Mouse (Mus musculus) cerebellum, adult 11 months (tissue): Measurements from ENCODE around the gene Dok1.
A peak's percentile ranks its signal among the peaks of the same experiment; 100 is the strongest.

Experiments used
- DNase-seq: peaks from one replicate; pipeline ENCODE4 v3.0.0; 2022

Gene Dok1

DNA sequence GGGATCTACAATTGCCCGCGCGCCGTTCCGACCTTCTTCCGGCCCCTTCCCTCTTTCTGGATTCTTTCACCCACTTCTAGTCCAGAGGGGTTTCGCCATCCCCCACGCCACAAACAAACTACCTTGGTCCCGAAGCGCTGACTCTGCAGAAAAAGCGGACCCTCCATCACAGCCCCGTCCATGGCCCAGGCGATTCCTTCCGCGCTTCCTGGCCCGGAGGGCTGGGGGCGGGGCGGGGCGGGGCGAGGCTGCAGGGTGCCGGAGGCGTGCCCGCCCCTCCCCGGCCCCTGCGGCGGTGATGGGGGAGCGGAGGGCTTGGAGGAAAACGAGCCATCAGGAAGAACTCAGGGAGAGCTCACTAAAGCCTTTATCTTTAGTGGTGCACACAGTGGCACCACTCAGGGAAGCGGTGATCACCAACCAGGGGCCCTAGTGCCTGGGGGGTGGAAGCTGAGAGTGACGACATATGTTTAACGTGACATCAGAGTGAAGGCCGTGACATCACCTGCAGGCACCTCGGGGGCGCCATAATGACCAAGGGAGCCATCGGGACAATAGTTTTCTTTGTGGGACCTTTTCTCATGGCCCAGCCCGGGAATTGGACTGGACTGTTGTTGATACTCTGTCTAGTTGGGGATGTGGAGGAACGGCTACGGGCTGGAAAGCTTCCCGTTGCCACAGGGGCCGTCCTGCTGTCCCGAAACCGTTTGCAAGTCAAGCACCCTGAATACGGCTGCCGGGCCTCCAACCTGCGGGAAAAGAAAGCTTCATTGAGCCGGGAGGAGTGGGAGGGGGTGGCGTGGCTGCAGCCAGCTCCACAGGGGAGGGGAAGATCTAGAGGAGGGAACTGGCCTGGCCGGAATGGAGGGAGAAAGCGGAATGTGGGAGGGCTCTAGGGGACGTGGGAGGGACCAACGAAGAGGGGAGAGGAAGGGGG is at the start of gene Dok1, which contains the start of gene Loxl3:
Gene Dok1, minus strand, starts transcription at position 223 of the 937 bp plus-strand sequence.
Gene Loxl3, plus strand, starts transcription at position 925 of the 937 bp plus-strand sequence.
- no peak for DNase-seq

DNA sequence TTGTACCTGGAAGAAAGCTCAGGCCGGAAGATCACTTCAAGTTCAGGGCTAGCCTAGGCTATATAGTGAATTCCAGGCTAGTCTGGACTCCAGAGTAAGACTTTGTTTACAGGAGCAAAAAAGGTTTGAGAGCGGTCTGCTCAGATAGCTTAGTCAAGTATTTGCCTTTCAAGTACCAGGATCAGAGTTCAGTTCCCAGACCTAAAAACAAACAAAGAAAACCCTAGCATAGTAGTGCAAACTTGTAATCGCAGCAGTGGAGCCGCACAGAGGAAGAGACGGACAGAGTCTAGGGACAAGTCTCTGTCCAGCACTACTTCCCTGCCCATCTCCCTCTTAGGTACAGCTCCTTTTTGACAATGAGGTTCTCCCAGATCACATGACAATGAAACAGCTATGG is 46.9 kb upstream of the Dok1 start:
- no peak for DNase-seq

DNA sequence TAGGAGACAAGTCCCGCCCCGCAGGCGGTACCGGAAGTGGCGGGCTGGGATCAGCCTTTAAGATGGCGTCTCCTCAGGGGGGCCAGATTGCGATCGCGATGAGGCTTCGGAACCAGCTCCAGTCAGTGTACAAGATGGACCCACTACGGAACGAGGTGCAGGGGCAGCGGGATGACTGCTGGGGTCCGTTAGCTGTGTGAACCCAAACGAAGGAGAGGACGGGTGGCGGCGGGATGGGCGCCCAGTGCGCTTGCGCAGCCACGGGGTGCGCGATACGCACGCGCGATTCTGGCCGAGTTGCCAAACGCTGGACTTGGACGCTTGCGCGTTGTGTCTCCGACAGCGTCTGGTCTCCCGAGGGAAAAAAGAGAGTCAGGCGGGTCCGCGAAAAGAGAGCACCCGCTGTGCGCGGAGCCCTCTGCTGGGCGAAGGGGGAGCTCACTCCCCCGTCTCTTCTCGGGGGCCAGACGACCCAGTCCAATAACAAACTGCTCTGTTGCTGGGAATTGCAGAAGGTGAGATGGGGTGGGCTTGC is 45.1 kb upstream of the Dok1 start:
- DNase-seq: peak; percentile 99

DNA sequence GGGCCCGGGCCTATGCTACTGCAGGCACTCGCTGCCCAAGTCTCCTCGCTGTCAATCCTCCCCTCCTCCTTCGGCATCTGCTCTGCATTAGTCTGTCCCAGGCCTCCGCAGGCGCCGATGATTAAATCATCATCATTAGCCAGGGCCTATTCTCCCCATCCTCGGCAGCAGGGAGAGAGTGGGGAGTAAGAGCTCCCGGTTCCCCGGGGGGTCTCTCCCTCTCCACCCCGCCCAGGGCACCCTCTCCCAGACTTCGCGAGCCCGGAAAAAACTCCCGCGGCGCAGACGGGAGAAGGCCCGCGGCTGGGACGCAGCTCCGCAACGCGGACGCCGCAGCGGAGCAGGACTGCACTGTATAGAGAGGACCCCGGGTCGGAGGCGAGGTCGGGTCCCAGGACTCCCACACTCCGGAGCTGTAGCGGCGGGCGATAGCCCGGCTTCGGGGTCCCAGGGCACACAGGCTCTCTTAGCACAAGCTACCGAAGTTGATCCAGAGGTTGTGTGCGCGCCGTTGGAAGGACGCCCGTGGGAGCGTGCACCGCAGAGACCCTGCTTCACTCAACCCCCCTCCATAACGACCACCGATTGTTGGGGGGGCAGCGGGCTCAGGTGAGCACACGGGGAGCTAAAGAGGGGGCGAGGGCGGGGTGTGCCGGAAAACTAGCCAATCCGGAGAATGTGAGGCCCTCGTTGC is 44.5 kb upstream of the Dok1 start, which contains the start of gene Pcgf1:
Gene Pcgf1, plus strand, starts transcription at position 240 of the 694 bp plus-strand sequence.
- no peak for DNase-seq

DNA sequence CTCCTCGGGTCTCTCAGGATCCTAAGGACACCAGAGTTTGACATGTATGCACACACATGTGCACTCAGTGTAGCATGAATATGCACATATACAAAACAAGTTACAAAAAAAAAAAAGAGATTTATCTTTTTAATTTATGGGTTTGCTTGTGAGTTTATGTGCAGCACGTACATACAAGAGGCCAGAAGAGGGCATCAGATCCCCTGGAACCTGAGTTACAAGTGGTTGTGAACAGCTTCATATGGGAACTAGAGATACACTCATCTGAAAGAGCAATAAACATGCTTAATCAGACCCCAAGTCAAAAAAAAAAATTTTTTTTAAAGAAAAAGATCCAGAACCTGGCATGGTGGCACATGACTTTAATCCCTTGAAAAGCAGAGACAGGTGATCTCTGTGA is 41.7 kb upstream of the Dok1 start:
- DNase-seq: no peak

DNA sequence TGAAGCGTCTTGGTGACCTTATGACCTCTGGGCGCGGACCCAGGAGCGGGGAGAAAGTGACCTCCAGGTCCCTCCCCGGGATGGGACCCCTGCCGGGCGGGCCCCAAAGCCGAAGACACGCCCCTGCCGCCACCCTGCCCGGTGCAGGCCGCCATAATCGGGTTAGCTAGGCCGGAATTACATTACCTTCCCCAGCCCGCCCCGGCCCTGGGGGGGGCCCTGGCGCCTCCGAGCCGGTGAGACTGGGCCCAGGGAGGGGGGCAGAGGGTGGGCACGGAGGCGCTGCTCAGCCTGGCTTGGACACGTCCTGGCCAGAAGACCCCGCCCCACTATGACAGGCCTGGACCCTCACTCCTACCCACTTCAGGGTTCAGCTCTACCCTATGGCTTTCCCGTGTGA is 37.9 kb upstream of the Dok1 start:
- no peak for DNase-seq

DNA sequence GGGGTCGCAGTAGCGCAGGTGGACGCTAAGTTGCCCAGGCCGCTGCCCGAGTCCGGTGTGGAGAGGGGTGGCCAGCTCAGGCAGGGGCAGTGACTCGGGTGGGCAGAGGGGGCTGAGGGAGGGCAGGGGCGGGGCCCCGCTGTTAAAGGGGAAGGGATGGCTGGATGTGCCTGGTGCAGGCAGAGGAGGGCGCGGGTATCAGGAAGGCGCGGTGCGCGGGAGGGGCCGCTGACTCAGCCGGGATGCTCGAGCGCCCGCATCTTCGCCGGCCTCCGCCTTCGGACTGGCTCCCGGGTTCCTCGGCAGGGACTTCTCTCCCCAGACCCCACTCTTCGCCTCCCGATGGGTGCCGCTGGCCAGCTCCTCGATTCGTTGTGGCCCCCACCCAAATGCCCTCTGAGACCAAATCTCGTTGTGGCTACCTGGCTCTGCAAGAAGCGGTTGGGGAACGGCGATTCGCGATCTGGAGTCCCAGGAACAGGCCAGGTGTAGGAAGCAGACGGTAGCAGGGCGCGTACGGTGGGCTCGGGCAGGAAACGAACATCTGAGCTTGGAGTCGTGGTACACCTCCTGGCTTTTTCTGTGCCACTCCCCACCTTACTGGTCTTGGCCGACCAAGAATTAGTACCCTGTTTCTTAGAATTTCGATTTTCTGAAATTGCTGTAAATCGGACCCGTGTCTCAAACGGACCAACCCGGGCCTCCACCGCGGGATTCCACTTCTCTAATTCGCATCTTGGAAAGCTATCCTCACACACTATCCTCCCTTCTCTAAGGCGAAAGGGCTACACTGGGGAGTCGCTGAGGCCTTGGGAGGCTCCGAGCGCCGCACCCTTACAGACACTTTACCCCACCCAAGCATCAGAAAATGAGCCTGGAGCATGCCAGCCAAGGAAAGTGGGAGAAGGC is 37.3 kb upstream of the Dok1 start:
- DNase-seq: peak; percentile 40

DNA sequence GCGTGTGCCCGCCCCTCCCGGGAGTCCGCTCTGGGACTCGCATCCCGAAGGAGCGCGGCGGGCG is 36.8 kb upstream of the Dok1 start, which contains the start of gene Tlx2:
Gene Tlx2, minus strand, starts transcription at position 47 of the 64 bp plus-strand sequence.
- DNase-seq: no peak

DNA sequence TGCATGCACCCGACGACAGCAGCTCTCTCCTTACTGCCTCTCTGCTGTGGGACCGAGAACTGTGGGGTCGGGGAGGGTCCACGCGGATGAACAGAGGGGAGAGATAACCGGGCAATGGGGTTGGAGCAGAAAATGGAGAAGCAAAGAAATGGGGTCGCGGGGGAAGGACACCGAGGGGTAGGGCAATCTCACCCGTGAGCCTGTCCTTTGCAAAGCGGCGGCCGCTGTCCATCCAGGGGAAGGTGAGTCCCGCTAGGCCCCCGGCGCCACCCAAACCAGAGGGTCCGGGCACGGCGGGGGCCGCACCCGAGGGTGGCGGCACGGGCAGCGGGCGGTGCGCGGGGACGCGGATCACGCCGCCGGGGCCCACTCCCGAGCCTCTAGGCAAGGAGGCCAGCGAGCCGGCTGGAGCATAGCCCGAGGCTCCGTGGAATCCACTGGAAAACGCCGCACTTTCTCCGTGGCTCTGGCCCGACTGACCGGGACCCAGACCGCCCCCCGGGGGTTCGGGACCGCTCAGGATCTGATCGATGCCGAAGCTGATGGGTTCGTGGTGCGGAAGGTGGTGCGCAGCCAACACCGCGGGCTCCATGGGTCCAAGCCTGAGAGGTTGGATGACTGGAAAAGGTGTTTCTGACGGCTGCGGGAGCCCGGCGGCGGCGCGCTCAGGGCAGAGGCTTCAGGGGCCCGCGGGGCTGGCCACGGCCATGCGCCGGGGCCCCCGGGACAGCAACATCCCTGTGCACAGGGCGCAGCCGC is 36.4 kb upstream of the Dok1 start:
- no peak for DNase-seq

DNA sequence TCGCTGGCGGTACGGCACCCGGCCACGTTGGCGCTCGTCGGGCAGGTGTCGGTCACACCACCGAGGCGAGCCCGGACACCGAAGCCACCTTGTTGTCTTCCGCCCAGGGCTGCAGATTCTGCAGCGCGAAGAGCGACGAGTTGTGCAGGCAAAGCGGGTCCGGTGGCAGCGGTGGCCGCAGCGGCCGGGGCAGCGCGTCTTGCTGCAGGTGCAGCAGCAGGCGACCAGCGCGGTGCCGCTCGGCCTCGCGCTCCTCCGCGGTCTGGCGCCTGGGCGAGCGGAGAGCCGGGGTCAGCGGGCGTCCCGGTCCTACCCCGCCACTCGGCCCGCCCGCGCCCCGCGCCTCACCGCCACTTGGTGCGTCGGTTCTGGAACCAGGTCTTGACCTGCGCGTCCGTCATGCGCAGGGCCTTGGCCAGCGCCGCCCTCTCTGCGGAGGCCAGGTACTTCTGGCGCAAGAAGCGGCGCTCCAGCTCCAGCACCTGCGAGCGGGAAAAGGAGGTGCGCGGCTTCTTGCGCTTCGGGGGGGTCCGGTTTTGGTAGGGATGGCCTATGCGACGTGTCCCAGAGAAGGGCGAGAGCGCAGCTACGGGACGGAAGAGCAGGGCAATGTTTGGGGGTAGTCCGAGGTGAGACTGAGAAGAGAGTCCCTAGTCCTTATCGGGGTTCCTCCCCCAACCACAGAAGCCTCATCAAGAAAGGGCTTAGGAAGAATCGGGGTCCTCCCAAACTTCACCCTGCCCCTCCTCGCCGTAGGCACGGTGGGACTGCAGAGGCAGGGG is 35.6 kb upstream of the Dok1 start:
- no peak for DNase-seq

DNA sequence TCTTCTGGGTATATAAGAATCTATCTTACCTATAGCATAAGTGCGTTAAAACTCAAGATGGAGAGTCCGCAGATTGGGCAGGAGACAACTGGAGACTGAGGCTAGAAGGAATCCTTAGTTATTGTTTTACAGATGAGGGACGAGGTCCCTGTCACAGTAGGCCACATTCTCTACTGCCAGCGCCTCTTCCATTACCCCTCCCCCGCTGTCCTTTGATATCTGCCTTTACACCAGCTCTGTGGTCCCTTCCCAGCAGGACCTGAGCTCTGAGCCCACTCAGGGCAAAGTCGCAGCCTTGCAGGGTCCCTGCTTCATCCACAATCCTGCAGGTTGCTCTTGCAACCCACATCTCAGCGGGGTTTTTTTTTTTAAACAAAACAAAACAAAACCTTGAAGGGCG is 35.0 kb upstream of the Dok1 start:
- DNase-seq: no peak

DNA sequence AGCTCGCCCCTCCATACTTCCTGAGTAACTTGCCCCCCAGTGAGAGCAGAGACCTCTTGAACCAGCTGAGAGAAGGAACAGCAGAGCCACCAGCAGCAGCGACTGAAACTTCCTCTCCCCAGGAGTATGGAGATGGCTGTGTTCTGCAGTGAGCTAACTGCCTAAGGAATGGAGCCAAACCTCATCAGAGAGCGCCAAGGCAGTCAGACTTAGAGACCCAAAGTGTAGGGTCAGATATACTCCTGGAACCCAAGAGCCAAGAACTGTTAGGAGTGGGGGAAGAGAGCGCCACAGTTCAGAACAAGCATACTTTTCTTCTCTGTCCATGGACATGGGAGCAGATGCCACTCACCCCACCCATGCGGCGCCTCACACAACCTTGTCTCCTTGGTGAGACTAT is 33.2 kb upstream of the Dok1 start:
- DNase-seq: no peak

DNA sequence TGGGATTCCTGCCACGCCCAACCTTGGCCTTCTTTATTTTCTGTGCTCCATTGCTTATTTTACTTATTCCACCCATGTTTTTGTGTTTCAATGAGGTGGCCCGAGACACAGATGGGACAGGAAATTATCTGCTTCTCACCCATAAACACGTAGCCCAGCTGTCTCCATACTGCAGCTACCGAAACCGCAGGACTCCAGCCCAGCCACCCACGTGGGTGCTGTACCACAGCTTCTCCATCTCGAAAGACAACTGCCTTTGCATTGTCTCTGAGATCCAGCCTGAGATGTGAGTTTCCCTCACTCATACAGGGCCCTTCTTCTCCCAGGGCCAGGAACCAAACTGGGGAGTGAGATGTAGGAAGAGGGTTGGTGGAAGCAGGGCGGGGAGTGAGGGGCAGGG is 32.7 kb upstream of the Dok1 start:
- DNase-seq: no peak

DNA sequence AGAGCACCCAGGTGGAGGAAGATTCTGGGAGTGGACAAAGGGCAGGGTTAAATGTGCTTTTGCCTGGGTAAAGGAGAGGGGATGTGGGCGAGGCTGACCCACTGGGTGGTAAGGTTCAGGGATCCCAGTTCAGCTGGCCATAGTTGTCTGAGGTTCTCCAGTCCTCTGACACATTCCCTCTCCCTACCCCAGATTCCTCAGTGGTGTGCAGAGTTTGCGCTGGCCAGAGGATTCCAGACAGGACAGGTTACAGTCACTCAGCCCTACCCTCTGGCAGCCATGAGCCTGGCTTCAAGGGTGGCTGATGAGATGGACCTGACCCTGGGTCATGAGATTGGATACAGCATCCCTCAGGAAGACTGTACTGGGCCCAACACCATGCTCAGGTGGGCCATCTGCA is 25.5 kb upstream of the Dok1 start:
- no peak for DNase-seq

DNA sequence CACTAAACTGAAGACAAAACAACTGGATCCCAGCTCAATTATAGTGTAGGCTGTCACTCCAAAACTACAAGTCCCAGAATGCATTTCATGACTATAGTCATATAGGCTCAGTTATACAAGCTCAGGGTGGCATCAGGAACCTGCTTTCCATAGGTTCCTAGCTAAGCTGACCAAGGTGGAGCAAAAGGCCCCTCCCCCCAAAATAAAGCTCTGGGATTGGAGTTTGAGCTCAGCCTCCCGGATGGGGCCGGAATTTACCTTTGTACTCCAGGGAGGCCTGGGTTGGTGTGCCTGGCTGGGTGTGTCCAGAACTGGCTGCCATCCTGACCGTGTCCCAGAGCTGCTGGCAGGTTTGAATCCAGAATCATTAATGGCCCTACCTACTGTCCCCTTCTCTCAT is 24.5 kb upstream of the Dok1 start, which contains the start of gene Dqx1:
Gene Dqx1, plus strand, starts transcription at position 55 of the 400 bp plus-strand sequence.
- no peak for DNase-seq

DNA sequence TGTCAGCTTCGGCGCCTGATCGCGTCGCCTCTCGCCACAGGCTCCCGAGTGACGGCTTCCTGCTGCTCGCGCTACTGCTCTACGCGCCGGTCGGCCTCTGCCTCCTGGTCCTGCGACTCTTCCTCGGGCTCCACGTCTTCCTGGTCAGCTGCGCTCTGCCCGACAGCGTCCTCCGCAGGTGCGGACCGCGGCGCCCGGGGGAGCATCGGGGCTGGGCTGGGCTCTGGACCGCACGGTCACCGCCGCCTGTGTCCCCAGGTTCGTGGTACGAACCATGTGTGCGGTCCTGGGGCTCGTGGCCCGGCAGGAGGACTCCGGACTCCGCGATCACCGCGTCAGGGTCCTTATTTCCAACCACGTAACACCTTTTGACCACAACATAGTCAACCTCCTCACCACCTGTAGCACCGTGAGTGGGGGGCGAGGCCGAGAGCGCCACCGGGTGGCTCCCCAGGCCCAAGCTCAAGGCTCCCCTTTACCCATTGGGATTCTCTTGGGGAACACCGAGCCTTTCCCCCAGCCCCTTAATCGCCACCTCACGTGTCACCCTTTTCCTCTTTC is 21.7 kb upstream of the Dok1 start, which contains the start of gene Htra2:
Gene Htra2, minus strand, starts transcription at position 403 of the 561 bp plus-strand sequence.
- no peak for DNase-seq

DNA sequence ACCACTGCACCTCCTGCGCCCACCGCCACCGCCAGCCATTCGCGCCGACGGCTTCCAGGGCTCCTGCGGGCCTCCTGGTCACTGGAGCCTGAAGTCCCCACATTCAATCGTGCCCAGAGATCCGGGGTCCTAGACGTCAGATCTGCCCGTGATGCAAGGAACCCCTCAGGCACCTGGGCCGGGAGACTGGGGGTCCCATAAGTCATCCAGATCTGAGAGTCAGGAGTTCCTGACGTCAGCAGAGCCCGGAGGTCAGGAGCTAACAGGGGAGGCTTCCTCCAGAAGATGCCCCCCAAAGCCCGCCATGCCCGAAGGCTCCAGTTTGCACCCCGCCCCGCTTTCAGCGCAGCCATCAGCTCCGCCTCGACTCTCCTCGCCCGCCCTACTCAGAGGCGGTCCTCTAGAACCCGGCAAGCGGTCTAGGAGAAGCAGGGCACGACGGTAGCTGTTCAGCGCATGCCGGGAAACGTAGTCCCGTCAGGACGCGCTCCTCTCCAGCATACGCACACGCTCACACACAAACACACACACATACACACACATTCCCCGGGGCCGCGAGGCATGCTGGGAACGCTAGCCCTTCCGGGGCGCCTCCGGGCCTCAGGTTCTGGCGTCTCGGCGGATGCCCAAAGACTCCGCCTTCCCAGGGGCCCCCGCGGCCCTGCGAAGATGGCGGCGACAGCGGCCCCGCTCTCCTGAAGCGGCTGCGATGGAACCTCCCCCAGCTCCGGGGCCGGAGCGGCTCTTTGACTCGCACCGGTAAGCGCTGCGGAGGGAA is 21.0 kb upstream of the Dok1 start, which contains the start of gene Aup1:
Gene Aup1, plus strand, starts transcription at position 448 of the 778 bp plus-strand sequence.
- peak; percentile 94 for DNase-seq

DNA sequence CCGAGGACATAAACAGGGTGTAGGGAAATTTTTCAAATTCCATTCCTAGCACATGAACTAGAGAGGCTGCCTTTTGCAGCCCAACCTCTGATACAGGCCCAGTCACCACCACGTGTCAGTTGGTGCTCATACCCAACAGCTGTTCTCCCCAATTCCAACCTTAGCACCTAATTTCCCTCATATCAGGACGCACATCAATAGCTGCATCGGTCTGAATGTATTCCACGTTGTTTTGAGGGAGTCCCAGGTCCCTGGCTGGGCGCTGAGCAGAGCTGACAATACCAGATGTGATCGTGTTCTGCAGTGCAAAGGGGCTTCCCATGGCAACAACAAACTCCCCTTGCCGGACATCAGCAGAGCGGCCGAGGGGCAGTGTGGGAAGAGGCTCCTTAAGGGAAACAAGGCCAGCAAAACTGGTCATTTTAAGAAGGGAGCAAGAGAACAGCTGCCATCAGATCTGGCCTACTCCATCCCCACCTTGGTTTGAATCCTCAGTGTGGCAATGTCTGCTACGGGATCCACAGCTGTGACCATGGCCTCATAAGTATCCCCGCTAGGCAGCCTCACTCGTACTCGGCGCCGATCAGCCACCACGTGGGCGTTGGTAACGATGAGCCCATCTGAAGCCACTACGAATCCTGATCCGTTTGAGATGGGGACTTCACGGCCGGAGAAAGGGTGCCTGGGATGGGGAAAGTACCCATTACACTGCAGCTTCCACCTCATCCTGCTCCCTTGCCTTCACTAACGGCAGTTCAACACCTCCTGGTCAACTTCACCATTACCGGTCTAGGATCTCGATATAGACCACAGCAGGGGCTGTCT is 20.1 kb upstream of the Dok1 start:
- DNase-seq: no peak

DNA sequence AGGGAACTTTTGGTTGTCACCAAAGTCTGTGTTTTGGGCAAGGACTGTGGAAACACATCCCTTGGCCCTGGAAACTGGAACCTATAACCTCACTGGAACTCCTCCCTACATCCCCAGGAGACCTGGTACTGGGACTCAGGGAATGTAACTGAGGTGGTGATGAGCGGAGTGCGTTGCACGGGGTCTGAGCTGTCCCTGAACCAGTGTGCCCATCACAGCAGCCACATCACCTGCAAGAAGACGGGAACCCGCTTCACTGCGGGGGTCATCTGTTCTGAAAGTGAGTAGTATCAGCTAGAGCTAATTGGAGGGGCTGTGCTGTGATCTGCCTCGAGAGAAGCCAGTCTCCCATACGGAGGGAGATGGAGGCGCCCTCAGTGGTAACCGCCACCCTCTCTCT is 16.1 kb upstream of the Dok1 start:
- DNase-seq: no peak
